Mouse (Mus musculus): ENCODE measurements around the gene Olfr1385. TPM values are rescaled to one million over a fixed set of nuclear protein-coding genes. Genes with fewer than 3 reads are reported as not detected.
"Not testable (repeated sequence)": the region's sequence is repeated elsewhere in the genome, so short reads cannot be mapped to it uniquely, and the experiment has no call there.

Olfr1385 gene
- polyA plus RNA-seq (2017; shearing (Covaris generic)) = under 1 TPM in 1 of 2 experiments, not detected in 1; 0.17 TPM

DNA sequence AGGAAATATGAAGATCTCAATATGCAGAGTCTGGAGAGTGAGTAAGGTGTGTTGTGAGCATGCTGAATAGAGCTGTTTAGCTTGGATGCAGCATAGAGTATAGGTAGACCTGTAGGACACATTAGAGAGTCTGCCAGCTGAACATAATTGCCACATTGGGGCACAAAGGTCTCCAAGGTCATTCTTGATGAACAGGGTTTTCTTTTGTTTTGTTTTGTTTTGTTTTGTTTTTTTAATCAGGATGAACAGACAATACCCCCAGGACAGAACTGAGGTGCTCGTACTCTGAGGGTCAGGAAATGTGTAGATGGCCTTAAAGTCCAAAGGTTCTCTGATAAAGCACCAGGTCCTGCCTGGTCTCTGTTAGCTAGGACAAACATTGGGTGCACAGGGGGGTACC, at the start of gene Olfr1385:
Gene Olfr1385, plus strand, starts transcription at position 301 of the 400 bp plus-strand sequence.
- not testable (repeated sequence) for ATAC-seq

DNA sequence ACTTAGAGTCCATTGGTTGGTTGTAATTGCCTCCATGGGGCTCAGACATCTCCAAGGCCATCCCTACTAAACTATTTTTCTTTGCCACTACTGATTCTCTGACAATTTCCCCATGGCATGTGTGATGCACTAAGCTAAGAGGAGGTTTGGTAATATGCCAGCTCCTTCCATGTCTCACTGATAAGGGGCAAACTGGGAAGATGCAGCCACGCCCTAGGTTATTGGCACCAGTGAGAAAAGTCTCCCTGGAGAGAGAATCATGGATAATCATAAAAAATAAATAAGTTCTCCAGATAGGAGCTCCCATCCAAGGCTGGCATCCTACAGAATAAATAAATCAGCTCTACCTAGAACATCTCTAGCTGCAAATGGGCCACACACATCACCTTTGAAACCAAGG, 33.8 kb upstream of the Olfr1385 start, which contains the start of gene Olfr1387:
Gene Olfr1387, plus strand, starts transcription at position 301 of the 400 bp plus-strand sequence.
- ATAC-seq = no peak

DNA sequence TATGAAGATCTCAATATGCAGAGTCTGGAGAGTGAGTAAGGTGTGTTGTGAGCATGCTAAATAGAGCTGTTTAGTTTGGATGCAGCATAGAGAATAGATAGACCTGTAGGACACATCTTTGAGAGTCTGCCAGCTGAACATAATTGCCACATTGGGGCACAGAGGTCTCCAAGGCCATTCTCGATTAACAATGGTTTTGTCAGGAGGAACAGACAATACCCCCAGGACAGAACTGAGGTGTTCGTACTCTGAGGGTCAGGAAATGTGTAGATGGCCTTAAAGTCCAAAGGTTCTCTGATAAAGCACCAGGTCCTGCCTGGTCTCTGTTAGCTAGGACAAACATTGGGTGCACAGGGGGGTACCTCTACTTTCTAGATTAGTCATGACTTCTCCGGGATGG, 24.1 kb upstream of the Olfr1385 start, which contains the start of gene Olfr1386:
Gene Olfr1386, plus strand, starts transcription at position 301 of the 400 bp plus-strand sequence.
- not testable (repeated sequence) for ATAC-seq

DNA sequence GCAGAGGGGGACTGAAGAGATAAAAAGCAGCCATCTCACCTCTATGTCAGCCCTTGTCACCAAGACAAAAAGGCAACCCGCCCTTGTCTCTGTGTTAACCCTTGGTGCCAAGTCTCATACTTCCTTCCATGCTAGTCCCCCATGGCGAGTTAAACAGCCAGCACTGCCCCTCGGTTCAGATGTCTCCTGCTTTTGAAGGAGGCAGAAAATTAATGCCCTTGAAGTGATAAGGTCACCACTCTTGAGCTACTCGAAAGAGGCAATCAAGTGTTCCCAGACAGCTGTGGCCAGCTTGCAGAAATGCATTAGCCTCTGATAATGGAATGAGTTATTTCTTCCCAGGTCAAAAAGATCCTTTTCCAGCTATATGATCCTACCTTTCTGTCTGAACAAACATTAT, 2.9 kb upstream of the Olfr1385 start:
- ATAC-seq = no peak

DNA sequence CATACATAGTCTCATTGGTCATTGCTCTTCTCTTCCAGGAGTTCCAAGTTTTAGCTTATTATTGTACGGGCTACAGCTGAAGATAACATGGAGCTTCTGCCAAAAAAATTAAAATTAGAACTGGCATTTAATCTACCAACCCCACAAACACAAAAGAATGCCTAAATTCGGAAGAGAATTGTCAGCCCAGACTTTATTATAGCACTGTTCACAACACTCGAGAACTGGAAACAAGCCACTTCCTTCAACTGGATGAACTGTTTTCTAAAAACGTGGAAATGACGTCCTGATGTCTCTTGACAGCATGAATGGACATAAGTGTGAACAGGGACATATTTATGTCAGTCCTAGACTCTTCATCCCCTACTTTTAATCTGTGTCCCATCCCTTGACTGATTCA, 29.2 kb downstream of the Olfr1385 start:
- ATAC-seq = no peak

DNA sequence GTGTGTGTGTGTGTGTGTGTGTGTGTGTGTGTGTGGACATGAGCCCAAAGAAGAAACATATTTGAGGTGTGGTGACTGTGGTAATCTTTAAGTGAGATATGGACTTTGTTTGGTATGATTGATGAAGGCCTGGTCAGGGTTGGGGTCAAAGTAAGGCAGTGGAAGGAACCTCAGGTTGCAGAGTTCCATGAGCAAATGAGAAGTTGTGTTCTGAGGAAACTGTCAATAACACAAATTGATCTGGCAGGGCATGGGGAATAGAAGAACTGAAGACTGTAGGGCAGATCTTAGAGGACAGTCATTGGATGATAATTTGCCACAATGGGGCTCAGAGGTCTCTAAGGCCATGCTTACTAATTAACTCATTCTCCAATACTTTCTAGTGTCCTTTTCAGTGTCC, 30.5 kb downstream of the Olfr1385 start, which contains the start of gene Olfr1383:
Gene Olfr1383, plus strand, starts transcription at position 301 of the 400 bp plus-strand sequence.
- no peak for ATAC-seq

DNA sequence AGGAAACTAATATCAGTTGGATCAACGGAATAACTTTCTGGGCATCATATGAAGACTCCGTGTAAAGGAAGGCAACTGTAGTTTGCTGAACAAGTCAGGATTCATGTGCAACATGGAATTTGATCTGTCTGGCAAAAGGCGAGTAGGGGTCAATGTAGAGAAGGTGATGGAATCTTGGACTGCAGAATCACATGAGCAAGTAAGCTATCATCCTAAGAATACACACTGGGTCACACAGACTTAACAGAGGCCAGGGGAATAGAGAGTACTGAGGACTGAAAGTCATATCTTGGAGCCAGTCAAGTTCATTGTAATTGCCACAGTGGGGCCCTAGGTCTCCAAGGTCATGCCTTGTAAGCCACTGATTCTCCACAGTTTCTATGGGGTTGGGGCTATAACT, 39.1 kb downstream of the Olfr1385 start, which contains the start of gene Olfr1382:
Gene Olfr1382, plus strand, starts transcription at position 301 of the 400 bp plus-strand sequence.
- ATAC-seq = no peak

DNA sequence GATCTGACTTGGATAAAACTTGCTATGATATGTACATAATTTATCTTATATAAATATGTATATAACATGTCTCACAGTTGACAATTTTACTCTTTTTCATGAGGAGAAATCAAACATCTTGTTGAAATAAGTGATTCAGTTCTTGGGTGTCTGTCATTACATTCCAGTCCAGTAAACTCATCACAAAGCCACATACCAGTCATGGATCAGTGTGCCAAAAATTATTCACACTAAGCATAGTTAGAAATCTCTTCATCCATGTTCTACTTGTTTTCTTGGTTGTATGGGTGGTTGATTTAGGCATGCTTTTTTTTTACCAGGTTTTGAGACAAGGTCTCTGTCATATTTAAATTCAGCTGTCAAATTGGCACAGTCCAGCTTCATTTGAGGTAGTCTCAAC, 43.9 kb downstream of the Olfr1385 start:
- ATAC-seq = no peak

DNA sequence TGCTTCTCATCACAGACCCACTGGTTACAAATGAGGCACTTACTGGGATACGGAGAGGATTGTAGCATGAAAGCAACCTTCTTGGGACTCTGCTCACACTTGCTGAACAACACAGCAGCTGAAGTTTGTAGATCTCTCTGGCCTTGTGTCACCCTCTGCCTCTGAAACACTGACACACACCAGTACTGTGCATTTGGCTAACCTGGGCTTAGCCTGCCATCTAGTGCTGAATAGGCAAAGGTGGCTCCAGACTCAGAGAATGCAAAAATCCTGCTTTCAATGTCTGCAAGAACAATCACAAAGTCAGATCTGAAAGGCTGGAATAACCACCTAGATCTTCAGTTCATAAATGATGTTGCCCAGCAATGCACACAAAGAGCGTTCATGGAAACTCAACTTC, 47.8 kb downstream of the Olfr1385 start:
- ATAC-seq = not testable (repeated sequence)

DNA sequence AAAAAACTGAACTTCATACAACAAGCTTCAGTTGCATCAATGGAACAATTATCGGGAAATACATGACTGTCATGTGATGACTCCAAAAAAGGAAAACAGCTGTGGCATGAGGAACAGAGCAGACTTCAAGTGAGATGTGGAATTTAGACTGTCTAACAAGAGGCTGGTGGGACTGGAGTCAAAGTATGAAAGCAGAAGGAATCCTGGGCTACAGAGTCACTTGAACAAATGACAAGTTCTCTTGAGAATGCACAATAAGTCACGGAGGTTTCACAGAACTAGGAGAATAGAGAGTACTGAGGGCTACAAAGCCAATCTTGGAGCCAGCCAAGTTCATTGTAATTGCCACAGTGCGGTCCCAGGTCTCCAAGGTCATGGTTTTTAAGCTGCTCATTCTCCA, 54.3 kb downstream of the Olfr1385 start, which contains the start of gene Olfr1381:
Gene Olfr1381, plus strand, starts transcription at position 301 of the 400 bp plus-strand sequence.
- ATAC-seq = not testable (repeated sequence)

Other genes starting within 250 kb of the Olfr1385 start
- gene Mgat1, start 244.9 kb upstream of the Olfr1385 start, polyA plus RNA-seq (2017; shearing (Covaris generic)) = 10 to 100 TPM; 55.3 to 85.9 TPM
- gene Olfr1393, start 210.8 kb upstream of the Olfr1385 start, polyA plus RNA-seq (2017; shearing (Covaris generic)) = not detected
- not detected for gene Olfr1392, start 203.8 kb upstream of the Olfr1385 start, polyA plus RNA-seq (2017; shearing (Covaris generic))
- gene Olfr10, start 184.3 kb upstream of the Olfr1385 start, polyA plus RNA-seq (2017; shearing (Covaris generic)) = not detected
- not detected for gene Olfr1391, start 166.3 kb upstream of the Olfr1385 start, polyA plus RNA-seq (2017; shearing (Covaris generic))
- gene Olfr1390, start 153.9 kb upstream of the Olfr1385 start, polyA plus RNA-seq (2017; shearing (Covaris generic)) = not detected
- gene Olfr1389, start 66.0 kb upstream of the Olfr1385 start, polyA plus RNA-seq (2017; shearing (Covaris generic)) = not detected
- not detected for gene Olfr1388, start 52.4 kb upstream of the Olfr1385 start, polyA plus RNA-seq (2017; shearing (Covaris generic))
- under 1 TPM in 1 of 2 experiments, not detected in 1; 0.16 TPM for gene Olfr1387, start 33.7 kb upstream of the Olfr1385 start, polyA plus RNA-seq (2017; shearing (Covaris generic))
- gene Olfr1386, start 24.0 kb upstream of the Olfr1385 start, polyA plus RNA-seq (2017; shearing (Covaris generic)) = not detected
- gene Olfr1384, start 17.7 kb downstream of the Olfr1385 start, polyA plus RNA-seq (2017; shearing (Covaris generic)) = not detected
- not detected for gene Olfr1383, start 30.6 kb downstream of the Olfr1385 start, polyA plus RNA-seq (2017; shearing (Covaris generic))
- not detected for gene Olfr1382, start 39.2 kb downstream of the Olfr1385 start, polyA plus RNA-seq (2017; shearing (Covaris generic))
- gene Olfr1381, start 54.4 kb downstream of the Olfr1385 start, polyA plus RNA-seq (2017; shearing (Covaris generic)) = not detected
- gene Olfr1380, start 67.8 kb downstream of the Olfr1385 start, polyA plus RNA-seq (2017; shearing (Covaris generic)) = not detected
- gene Flt4, start 120.2 kb downstream of the Olfr1385 start, polyA plus RNA-seq (2017; shearing (Covaris generic)) = not detected
- under 1 TPM in 1 of 2 experiments, not detected in 1; 0.97 TPM for gene Scgb3a1, start 174.5 kb downstream of the Olfr1385 start, polyA plus RNA-seq (2017; shearing (Covaris generic))
- gene Cnot6, start 223.7 kb downstream of the Olfr1385 start, polyA plus RNA-seq (2017; shearing (Covaris generic)) = 10 to 100 TPM; 25.8 to 30.9 TPM